Mouse (Mus musculus) midbrain, embryonic 10.5 days (tissue): ENCODE data around the gene Prrg2. TPM values are rescaled to one million over a fixed set of nuclear protein-coding genes. Genes with fewer than 3 reads are reported as not detected.
"Not testable (repeated sequence)": the region's sequence is repeated elsewhere in the genome, so short reads cannot be mapped to it uniquely, and the experiment has no call there.

Experiments used
- DNase-seq: peaks from one replicate; pipeline ENCODE4 v3.0.0-alpha.2; 2017; ENCODE audit warnings: low spot score
- H3K27ac ChIP-seq: fragments of 300-500 bp; sonication (generic); replicated peaks from 2 replicates; pipeline ENCODE4 v1.5.1; 2016; ENCODE audit warnings: mild to moderate bottlenecking
- H3K27me3 ChIP-seq: fragments of 300-500 bp; sonication (generic); 2 replicates; pipeline ENCODE4 v1.6.1; 2016; ENCODE audit warnings: low read depth, mild to moderate bottlenecking; ENCODE audit not compliant: poor library complexity, severe bottlenecking
- H3K36me3 ChIP-seq: fragments of 300-500 bp; sonication (generic); 2 replicates; pipeline ENCODE4 v1.6.1; 2016; ENCODE audit warnings: mild to moderate bottlenecking, moderate library complexity
- H3K4me1 ChIP-seq: fragments of 300-500 bp; sonication (generic); 2 replicates; pipeline ENCODE4 v1.6.1; 2016
- H3K4me3 ChIP-seq: fragments of 300-500 bp; sonication (generic); 2 replicates; pipeline ENCODE4 v1.5.1; 2016; ENCODE audit warnings: mild to moderate bottlenecking, moderate library complexity
- H3K9me3 ChIP-seq: fragments of 300-500 bp; sonication (generic); replicated peaks from 2 replicates; pipeline ENCODE4 v1.6.1; 2016; ENCODE audit warnings: mild to moderate bottlenecking
- WGBS: fragments of 180-500 bp; shearing (Covaris S2); methylation state at CpG from one replicate; pipeline ENCODE4 v1.1.7; 2016; 5-methylcytosine and 5-hydroxymethylcytosine counted together
- polyA plus RNA-seq: library from polyadenylated mRNA; unstranded; fragments of >200 nt; fragmentation: Nextera tagmentation; extraction: Ambion mirVana; gene quantifications from 2 replicates; pipeline ENCODE4 v1.2.1, GENCODE M21; 2016

Gene Prrg2
- polyA plus RNA-seq = 17.0 and 17.3 TPM in 2 replicates

DNA sequence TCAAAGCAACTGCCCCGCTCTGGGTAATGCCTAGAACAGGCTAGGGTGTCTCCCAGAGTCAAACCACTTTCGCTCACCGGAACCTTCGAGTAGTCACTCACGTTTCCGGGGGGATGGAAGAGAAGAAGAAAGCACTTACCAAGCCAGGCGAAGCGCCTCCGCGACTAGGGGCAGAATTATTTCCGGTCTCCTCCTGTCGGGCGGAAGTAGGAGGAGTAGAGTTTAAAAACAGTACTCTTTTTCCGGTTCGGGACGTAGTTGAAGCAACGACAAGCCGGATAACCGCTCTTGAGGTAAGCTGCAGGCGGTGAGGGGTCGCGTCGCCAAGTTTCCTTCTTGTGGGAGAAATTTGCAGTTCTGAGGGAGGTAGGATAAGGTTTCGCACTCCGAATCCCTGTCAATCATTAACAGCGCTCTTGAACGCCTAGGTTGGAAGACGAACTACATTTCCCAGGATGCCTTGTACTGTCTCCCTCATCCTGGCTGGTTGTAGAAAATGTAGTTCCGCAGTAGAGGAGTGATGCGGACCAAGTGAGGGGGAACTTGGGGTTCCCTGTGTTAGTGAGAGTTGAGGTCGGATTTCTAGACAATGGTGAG lies at the start of gene Prrg2, which contains the start of gene Nosip:
TSS of gene Prrg2 (minus strand) at position 439 of the 597 bp plus-strand sequence.
TSS of gene Nosip (plus strand) at position 191 of the 597 bp plus-strand sequence.
- peak; percentile 96 for DNase-seq
- Histone ChIP-seq H3K36me3 (no peaks in the 10 kb centered on the region), H3K9me3 (no peaks in the 10 kb centered on the region), H3K27ac (peak within 1 kb of the TSS; percentile 88), H3K4me3 (peak within 1 kb of the TSS; percentile 70), H3K4me1 (peaks cover 43% of the 10 kb centered on the region), H3K27me3 (no peaks in the 10 kb centered on the region)
- under 1% methylated on average over 31 of the region's 31 CpGs for WGBS

DNA sequence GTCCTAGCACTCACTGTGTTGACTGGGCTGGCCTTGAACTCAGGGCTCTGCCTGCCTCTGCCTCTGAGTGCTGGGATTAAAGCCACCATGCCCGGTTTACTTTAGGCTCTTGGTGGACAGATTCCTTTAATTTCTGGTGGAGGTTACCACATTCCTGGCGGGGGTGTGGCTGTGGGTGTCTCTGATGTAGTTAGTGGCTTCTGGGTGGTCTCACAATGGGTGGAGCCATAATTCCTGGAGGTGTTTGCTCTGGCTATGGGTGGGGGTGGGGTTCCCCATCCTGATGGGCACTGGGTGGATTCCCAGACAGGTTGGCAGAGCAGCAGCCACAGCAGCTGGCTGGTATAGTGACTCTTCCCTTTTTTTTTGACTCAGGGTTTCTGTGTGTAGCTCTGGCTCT lies 49.5 kb upstream of the Prrg2 start:
- no peaks in the 10 kb centered on the region for H3K9me3 ChIP-seq
- H3K4me3 ChIP-seq = no peak overlapping the region
- DNase-seq = no peak
- no peak overlapping the region for H3K27ac ChIP-seq
- H3K4me1 ChIP-seq = peaks cover 6% of the 10 kb centered on the region
- WGBS = 67% methylated on average over 2 of the region's 2 CpGs
- no peaks in the 10 kb centered on the region for H3K36me3 ChIP-seq
- H3K27me3 ChIP-seq = no peaks in the 10 kb centered on the region

DNA sequence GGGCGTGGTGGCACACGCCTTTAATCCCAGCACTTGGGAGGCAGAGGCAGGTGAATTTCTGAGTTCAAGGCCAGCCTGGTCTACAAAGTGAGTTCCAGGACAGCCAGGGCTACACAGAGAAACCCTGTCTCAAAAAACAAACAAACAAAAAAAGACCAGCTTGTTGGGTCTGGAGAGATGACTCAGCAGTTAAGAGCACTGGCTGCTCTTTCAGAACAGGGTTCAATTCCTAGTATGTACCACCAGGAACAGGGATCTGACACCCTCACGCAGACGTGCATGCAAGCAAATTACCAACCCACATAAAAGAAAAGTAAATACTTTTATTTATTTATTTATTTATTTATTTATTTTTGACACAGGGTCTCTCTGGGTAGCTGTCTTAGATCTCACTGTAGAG lies 47.6 kb upstream of the Prrg2 start:
- H3K4me1 ChIP-seq = peaks cover 23% of the 10 kb centered on the region
- not testable (repeated sequence) for DNase-seq, H3K36me3 ChIP-seq, H3K4me3 ChIP-seq, H3K27me3 ChIP-seq, H3K27ac ChIP-seq, H3K9me3 ChIP-seq
- WGBS = 92% methylated on average over 4 of the region's 4 CpGs

DNA sequence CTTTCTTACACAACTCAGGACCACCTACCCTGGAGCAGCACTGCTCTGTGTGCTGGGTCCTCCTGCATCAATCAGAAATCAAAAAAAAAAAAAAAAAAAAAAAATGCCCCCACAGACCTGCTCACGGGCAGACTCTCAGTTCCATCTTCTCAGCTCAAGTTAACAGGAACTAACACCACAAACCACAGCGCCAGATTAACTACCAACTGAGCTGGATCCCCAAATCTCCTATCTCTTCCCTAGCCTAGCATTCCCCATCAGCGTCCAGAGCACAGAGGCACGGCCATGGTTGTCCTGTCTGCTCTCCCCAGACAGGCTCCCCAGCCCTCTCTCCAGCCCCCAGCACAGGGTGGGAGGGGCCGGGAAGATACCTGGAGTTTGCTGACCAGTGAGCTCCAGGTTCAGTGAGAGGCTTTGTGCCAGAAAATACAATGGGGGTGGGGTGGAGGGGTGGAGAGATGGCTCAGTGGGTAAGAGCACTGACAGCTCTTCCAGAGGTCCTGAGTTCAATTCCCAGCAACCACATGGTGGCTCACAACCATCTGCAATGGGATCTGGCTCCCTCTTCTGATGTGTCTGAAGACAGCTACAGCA lies 44.7 kb upstream of the Prrg2 start:
- Histone ChIP-seq H3K27me3 (no peaks in the 10 kb centered on the region), H3K9me3 (no peaks in the 10 kb centered on the region), H3K4me3 (no peak overlapping the region), H3K4me1 (peaks cover 37% of the 10 kb centered on the region), H3K36me3 (no peaks in the 10 kb centered on the region), H3K27ac (peak overlapping the region; percentile 81)
- no peak for DNase-seq
- 53% methylated on average over 5 of the region's 5 CpGs for WGBS

DNA sequence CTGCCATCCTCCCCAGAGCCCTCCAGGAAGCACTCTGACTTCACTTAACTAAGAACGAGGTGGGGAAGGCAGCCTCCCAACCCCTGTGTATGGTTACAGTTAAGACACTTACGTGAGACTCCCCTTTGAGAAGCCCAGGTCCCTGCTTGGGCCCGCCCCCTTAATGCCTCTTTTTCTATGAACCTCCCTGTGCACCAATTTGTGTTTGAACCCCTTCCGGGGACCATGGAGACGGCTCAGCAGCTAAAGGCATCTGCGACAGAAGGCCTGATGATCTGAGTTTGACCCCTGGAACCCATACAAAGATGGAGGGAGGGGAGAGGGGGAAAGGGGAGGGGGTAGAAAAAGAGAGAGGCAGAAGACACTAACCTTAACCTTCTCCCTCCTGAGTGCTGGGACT lies 44.0 kb upstream of the Prrg2 start:
- Histone ChIP-seq H3K27ac (peak overlapping the region; percentile 81), H3K36me3 (no peaks in the 10 kb centered on the region), H3K27me3 (no peaks in the 10 kb centered on the region), H3K4me3 (peak overlapping the region; percentile 35; the same call in 1 of the 2 replicates), H3K9me3 (no peaks in the 10 kb centered on the region), H3K4me1 (peaks cover 37% of the 10 kb centered on the region)
- WGBS = 20% methylated on average over 6 of the region's 6 CpGs
- DNase-seq = peak; percentile 73

DNA sequence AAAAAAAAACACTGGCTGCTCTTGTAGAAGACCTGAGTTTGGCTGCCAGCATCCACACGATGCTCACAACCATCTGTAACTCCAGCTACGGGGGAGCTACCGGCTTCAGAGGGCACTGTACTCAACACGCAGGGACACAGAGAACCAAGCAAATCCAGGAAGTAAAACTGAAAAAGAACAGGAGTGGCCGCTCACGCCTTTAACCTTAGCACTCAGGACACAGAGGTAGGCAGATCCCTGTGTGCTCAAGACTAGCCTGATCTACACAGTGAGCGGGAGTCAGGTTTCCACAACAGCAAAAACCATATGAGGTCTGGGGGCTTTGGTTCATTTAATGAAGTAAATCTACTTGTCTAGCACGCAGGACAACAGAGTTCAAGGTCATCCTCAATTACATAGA lies 43.0 kb upstream of the Prrg2 start:
- peak overlapping the region; percentile 81 for H3K27ac ChIP-seq
- WGBS = 84% methylated on average over 8 of the region's 8 CpGs
- DNase-seq = no peak
- H3K9me3 ChIP-seq = no peaks in the 10 kb centered on the region
- H3K4me1 ChIP-seq = peaks cover 37% of the 10 kb centered on the region
- no peak overlapping the region for H3K4me3 ChIP-seq
- no peaks in the 10 kb centered on the region for H3K36me3 ChIP-seq
- H3K27me3 ChIP-seq = no peaks in the 10 kb centered on the region

DNA sequence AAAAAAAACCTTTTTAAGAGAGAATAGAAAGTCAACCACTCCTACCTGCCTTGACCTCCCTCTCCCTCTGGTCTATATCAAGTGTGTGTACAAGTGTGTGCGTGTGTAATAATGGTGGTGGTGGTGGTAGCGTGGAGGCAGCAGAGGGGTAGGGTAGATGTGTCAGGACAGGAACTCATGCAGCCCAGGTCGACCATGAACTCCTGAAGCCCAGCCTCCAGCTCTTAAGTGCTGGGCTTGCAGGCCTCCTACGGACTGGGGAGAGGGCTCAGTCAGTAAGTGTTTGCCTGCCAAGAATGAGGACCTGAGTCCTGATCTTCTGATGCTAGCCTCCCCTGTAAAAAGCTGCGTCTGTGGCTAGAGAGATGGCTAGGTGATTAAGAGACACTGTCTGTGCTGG lies 42.5 kb upstream of the Prrg2 start:
- peaks cover 37% of the 10 kb centered on the region for H3K4me1 ChIP-seq
- H3K4me3 ChIP-seq = no peak overlapping the region
- no peaks in the 10 kb centered on the region for H3K36me3 ChIP-seq
- no peaks in the 10 kb centered on the region for H3K27me3 ChIP-seq
- DNase-seq = no peak
- no peaks in the 10 kb centered on the region for H3K9me3 ChIP-seq
- H3K27ac ChIP-seq = peak overlapping the region; percentile 81; the same call in 1 of the 2 replicates
- WGBS = 85% methylated on average over 5 of the region's 5 CpGs

DNA sequence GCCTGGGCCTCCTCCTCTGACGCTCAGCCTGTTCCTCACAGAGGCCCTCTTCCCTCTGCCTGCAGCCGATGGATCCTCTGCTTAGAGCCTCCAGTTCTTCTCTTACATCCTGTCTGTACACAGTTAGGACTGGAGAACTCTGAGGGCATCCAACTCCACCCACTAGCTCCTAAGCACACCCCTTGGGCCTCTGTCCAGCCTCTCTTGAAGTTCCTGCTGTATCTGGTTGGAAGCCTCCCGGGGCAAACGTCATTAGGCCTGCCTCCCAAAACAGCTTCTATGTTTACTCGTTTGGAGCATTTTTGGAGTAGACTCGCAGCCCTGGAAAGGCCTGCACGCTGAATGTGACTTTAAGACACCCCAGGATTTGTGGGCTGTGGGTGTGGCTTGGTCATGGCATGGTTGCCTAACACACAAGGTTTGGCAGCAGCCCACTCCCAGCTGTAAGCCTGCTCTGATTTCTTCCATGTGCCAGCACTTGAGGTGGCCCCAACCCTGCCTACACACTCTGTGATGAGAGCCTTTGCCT lies 41.2 kb upstream of the Prrg2 start, which contains the start of gene Fcgrt:
TSS of gene Fcgrt (minus strand) at position 200 of the 529 bp plus-strand sequence.
- Histone ChIP-seq H3K27ac (peak within 1 kb of the TSS; percentile 7; the same call in 1 of the 2 replicates), H3K36me3 (no peaks in the 10 kb centered on the region), H3K4me3 (no peak within 1 kb of the TSS; the same call in 1 of the 2 replicates), H3K9me3 (no peaks in the 10 kb centered on the region), H3K27me3 (no peaks in the 10 kb centered on the region), H3K4me1 (peaks cover 37% of the 10 kb centered on the region)
- 83% methylated on average over 7 of the region's 7 CpGs for WGBS
- DNase-seq = no peak

DNA sequence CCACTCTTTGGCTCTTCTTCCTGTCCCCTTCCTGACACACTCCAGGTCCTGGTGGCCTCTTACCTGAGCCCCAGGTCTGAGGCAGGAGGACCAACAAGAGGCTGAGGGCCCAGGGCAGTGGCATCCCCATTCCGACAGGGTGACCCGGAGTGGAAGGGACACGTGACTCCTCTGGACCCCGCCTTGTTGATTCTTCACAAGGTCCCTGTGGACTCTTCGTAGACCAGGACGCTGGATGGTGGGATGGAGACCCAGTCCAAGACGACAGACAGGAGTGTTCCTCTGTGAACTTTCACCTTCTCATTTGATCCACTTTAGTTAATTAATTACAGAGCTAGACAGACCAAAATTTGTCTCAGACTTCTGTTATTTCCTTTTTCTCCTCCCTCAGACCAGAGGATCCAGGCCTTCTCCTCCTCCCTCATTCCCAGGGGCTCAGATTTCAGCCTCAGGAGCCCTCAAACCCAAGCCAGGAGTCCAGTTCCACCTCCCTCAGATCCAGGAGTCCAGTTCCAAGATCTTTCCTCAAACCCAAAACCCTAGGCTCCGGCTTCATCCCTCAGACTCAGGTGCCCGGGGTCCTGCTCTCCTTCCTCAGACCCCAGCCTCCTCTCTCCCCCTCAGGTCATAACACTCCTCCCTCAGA lies 40.6 kb upstream of the Prrg2 start:
- Histone ChIP-seq H3K4me1 (peaks cover 37% of the 10 kb centered on the region), H3K27me3 (no peaks in the 10 kb centered on the region), H3K36me3 (no peaks in the 10 kb centered on the region), H3K27ac (peak overlapping the region; percentile 7; the same call in 1 of the 2 replicates), H3K9me3 (no peaks in the 10 kb centered on the region), H3K4me3 (no peak overlapping the region; the same call in 1 of the 2 replicates)
- DNase-seq = no peak
- WGBS = 87% methylated on average over 9 of the region's 9 CpGs

DNA sequence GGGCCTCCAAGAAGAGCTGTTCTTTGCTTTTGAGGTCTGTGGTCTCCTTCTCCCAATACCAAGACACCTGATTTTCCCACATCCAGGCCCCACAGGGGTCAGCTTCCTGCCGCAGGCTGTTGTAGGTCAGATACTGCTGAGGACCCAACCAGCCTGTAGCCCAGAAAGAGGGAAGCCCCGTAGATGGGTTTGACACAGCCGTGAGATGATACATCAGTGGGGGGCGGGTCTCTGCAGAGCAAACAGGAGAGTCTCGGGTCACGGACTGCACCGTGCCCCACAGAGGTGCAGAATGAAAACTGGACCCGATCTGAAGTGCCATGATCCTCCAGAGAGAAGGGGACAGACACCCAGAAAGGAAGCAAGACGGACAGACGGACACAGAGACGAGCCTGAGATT lies 40.0 kb upstream of the Prrg2 start:
- H3K4me1 ChIP-seq = peaks cover 36% of the 10 kb centered on the region
- H3K36me3 ChIP-seq = no peaks in the 10 kb centered on the region
- H3K4me3 ChIP-seq = no peak overlapping the region
- DNase-seq = no peak
- 90% methylated on average over 11 of the region's 11 CpGs for WGBS
- H3K9me3 ChIP-seq = no peaks in the 10 kb centered on the region
- H3K27me3 ChIP-seq = no peaks in the 10 kb centered on the region
- H3K27ac ChIP-seq = no peak overlapping the region

DNA sequence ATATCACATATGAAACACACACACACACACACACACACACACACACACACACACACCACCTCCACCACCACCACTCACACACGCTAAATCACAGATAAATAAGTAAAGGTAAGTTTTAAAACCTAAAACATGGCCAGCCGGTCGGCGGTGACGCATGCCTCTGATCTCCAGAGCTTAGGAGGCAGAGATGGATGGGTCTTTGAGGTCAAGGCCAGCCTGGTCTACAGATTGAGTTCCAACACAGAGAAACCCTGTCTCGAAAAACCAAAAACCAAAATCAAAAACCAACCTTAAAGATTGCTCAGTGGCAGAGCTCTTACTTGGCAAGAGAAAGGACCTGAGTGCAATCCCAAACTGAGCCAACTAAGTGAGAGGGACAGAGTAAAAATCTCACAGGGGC lies 37.6 kb upstream of the Prrg2 start:
- no peak for DNase-seq
- H3K36me3 ChIP-seq = no peaks in the 10 kb centered on the region
- H3K9me3 ChIP-seq = no peaks in the 10 kb centered on the region
- H3K4me1 ChIP-seq = peaks cover 16% of the 10 kb centered on the region
- H3K27ac ChIP-seq = no peak overlapping the region
- H3K4me3 ChIP-seq = no peak overlapping the region
- H3K27me3 ChIP-seq = no peaks in the 10 kb centered on the region
- WGBS = 95% methylated on average over 6 of the region's 6 CpGs

DNA sequence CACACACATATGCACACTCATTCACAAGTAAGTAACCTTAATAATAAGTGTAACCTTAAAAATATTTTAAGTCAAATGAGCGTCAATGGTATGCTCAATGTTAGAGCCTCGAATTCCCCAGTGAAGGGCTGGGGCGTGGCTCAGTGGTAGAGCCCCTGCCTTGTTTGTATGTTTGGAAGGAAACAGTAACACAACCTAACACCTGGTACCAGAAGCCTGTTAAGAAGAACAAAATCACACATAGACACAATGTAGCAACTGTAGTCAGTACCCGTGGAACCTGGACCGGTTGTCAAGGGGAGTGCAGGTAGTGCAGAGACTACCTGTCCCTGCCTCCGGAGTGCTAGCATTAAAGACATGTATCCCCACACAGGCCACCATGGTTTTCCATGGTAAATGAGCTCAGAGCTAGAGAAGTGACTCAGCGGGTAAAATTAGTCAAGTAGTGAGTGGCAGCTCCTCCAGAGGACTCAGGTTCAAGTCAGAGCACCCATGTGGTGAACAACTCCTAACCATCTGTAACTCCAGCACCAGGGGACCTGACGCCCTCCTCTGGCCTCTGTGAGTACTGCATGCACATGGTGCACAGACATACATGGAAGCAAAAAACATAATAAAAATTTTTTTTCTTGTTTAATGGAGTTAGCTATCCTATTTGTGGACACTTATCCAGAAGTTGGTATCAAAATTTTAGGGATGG lies 36.2 kb upstream of the Prrg2 start:
- peaks cover 9% of the 10 kb centered on the region for H3K4me1 ChIP-seq
- no peak overlapping the region for H3K4me3 ChIP-seq
- H3K27ac ChIP-seq = no peak overlapping the region
- WGBS = 90% methylated on average over 8 of the region's 8 CpGs
- H3K27me3 ChIP-seq = no peaks in the 10 kb centered on the region
- no peak for DNase-seq
- no peaks in the 10 kb centered on the region for H3K36me3 ChIP-seq
- H3K9me3 ChIP-seq = no peaks in the 10 kb centered on the region
